Mouse (Mus musculus): Measurements from ENCODE around the gene Olfr43.

The Olfr43 gene

DNA sequence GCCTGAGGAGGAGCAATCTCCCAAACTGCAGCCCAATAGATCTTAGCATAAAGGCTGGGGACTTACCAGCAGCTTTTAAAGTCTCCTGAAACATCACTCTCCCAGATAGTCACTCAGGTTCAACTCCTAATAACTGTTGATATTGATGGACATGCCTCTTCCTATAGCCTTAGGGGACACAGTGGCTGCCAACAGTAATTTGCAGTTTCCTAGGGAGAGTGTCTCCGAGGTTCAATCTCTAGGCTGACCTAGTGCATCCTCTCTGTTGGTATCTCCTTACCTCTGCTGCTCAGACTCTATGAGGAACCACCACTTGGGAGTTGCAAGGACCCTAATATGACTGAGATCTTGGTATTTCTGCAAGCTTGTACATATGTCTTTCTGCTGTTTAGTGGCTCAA lies at the start of gene Olfr43:
Gene Olfr43, minus strand, starts transcription at position 101 of the 400 bp plus-strand sequence.
- DNase-seq (ENCODE audit: low spot score in 2 of 2) = no peak

DNA sequence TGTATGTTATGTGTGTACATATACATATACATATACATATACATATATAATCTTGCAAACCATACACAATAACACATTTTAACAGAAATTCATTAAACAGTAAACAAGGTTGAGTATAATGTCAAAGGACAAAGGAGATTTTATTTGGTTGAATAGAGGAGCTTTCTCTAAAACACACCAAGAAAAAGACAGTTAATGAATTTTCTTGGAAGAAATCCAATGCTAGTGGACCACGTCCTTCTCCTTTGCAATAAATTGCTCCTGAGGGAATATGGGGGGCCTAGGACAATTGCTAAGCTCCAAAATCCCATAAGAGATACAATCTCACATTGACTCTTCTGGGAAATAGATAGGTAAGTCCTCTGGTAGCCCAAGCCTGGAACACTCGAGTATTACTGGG lies 48.3 kb upstream of the Olfr43 start, which contains the start of gene Olfr406:
Gene Olfr406, plus strand, starts transcription at position 301 of the 400 bp plus-strand sequence.
- no peak for DNase-seq (ENCODE audit: low spot score in 2 of 2)

DNA sequence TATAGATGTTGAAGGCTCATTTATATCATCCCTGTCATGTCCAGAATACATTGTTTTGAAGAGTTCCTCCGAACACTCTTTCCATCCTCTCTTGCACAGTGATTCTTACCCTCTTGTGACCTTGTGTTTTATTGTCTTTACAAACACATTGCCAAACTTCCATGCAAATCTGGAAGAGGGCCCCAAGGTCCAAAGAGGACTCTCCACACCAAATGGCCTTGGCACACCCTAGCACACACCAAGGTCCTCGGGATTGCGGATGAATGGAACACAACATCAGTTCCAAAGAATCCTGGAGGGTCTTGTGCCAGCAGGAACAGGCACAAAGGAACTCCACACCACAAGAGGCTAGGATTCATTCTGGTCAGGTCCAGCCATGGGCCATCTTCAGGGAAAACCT lies 30.0 kb upstream of the Olfr43 start:
- no peak for DNase-seq (ENCODE audit: low spot score in 2 of 2)

DNA sequence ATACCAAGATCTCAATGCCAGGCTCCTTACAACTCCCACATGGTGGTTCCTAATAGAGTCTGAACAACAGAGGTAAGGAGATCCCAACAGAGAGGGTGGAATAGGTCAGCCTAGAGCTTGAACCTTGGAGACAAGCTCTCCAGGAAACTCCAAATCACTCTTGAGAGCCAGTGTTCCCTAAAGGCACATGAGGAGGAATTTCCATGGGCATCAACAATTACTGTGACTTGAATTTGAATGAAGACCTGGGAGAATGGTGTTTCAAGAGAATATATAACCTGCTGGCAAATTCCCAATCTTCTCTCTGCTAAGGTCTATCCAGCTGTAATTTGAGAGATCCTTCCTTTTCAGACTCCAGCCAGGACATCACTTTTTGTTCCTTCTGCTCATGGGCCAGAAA lies 25.2 kb downstream of the Olfr43 start, which contains the start of gene Olfr403:
Gene Olfr403, plus strand, starts transcription at position 301 of the 400 bp plus-strand sequence.
- DNase-seq (ENCODE audit: low spot score in 2 of 2) = no peak

DNA sequence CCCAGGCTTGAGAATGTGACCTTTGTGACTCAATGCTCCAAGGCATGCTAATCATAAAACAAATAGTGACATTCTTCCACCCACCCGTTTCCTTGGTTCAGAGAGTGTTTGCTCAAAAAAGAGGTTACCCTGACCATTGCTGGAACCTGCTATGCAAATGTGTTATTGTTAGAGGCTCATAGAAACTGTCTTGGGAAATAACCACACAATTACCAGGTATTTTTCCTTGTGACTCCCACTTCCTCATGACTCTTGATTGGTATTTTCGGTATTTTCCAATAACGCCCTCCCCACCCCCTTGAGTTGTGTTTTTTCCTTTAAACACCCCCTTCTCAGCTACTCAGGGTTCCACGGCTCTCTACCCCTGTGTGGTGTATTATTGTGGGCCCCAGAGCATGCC lies 27.4 kb downstream of the Olfr43 start:
- DNase-seq (ENCODE audit: low spot score in 2 of 2) = no peak

DNA sequence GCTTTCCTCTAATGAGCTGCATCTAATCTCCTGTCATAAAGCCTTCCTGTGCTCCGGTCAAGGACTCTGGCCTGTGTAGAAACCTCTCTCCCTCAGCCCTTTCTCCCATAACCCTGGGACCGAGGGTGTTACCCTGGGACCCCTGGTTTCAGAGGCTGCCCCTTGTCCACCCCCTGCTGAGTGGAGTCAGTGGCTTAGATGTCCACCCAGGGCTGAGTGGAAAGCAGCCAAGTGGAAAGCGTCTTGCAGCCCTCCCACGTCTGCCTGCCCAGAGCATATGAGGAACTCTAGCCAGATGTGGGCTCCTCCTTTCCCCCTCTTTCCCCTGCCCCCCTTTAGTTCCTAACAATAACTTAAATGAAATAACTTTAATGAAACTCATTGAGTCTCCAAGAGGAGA lies 28.0 kb downstream of the Olfr43 start:
- no peak for DNase-seq (ENCODE audit: low spot score in 2 of 2)

DNA sequence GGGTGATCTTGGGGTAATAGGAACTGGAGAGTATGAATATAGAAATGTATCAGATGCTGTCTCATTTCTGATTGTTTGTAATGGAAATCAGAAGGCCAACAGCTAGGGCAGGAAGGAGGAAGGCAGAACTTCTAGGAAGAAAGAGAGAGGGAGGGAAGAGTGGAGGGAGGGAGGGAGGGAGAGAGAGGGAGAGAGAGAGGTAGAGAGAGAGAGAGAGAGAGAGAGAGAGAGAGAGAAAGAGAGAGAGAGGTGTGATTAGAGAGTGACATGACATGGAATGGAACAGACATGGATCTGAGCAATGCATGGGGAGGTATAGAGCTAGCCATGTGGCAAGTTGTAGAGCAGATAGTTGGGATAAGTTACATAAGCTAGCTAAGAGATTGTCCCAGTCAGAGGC lies 42.4 kb downstream of the Olfr43 start:
- no peak for DNase-seq (ENCODE audit: low spot score in 2 of 2)
